Mouse (Mus musculus): ENCODE results near the gene Eef2k. TPM values are rescaled to one million over a fixed set of nuclear protein-coding genes. Genes with fewer than 3 reads are reported as not detected.
A peak's percentile ranks its signal among the peaks of the same experiment; 100 is the strongest.

The Eef2k gene
- total RNA-seq (2021) = 10 to 100 TPM; 27.9 to 32.0 TPM

- peak; percentile 89 for DNase-seq (ENCODE audit: low spot score in 2 of 2)
- intact Hi-C loops (cut with DNase I) = loop anchor here (2.0 kb wide), 1 partner anchor 74 kb away; the partner anchor contains the start of gene Polr3e
These were observed at the start of gene Eef2k for GRCm38 (mm10) chr7:120842345-120843036. Gene Eef2k, plus strand, starts transcription at chr7:120842831.

- intact Hi-C loops (cut with DNase I) = no loop called here
- DNase-seq (ENCODE audit: low spot score in 2 of 2) = no peak
These were observed 47.1 kb upstream of the Eef2k start for GRCm38 (mm10) chr7:120795544-120795943.

- DNase-seq (ENCODE audit: low spot score in 2 of 2) = no peak
- intact Hi-C loops (cut with DNase I) = no loop called here
These were observed 46.3 kb upstream of the Eef2k start for GRCm38 (mm10) chr7:120796369-120796768.

- DNase-seq (ENCODE audit: low spot score in 2 of 2) = no peak
- intact Hi-C loops (cut with DNase I) = no loop called here
These were observed 39.4 kb upstream of the Eef2k start for GRCm38 (mm10) chr7:120803268-120803667.

GRCm38 (mm10) chr7:120809705-120810104 is 32.9 kb upstream of the Eef2k start:
- DNase-seq (ENCODE audit: low spot score in 2 of 2) = no peak
- intact Hi-C loops (cut with DNase I) = no loop called here

DNA sequence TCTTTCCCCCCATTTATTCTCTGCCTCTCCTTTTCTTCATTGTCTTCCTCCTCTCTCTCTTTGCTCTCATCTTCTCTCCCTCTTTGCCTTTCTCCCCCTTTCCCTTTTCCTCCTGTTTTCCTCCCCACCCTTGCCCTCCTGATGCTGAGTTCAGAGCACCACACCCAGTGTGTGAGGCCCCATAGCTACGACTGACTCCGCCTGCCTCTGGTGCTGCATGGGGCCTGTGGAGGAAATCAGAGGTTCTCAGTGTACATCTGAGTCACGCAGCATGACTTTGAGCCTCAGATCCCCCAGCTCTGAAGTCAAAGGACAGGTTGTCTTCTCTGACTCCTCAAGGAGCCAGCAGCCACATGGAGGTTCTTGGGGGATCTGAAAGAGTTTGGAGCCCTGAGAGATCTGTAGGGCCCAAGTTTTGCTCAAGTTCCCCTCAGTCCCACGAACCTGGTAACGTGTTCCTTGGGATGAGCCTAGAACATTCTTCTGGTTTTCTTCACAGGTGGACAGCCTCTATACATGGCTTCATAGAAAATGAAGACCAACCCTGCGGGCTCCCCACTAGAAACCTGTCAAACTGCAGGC is 30.7 kb upstream of the Eef2k start, which contains the start of gene Gm5737:
Gene Gm5737 (plus strand): TSS at position 532 of the 582 bp plus-strand sequence.
- intact Hi-C loops (cut with DNase I) = no loop called here
- no peak for DNase-seq (ENCODE audit: low spot score in 2 of 2)

GRCm38 (mm10) chr7:120817552-120817951 is 25.1 kb upstream of the Eef2k start:
- intact Hi-C loops (cut with DNase I) = no loop called here
- DNase-seq (ENCODE audit: low spot score in 2 of 2) = no peak

GRCm38 (mm10) chr7:120819386-120819785 is 23.2 kb upstream of the Eef2k start:
- intact Hi-C loops (cut with DNase I) = no loop called here
- DNase-seq (ENCODE audit: low spot score in 2 of 2) = no peak

DNA sequence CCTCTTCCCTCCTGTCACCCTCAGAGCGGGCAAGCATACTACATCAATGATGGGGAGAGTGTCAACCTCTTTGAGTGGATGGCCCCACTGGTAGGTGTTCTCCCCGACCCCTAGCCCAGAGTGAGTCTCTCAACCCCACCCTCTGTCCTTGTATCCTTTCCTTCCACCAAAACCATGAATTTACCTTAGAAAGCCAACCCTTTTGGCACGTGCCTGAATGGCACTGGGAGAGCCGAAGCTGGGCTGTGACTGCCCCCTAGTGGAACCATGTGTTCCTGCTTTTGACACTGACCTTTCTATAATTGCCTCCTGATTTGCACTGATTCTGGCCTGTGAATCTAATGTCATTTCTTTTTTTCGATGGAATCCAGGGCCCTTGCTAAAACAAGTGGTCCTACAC is 19.4 kb upstream of the Eef2k start:
- peak in 1 of 2 experiments; percentile 60 for DNase-seq (ENCODE audit: low spot score in 2 of 2)
- intact Hi-C loops (cut with DNase I) = loop anchor here (2.0 to 10.0 kb wide), 3 partner anchors 71 to 188 kb away; partner anchors contain the start of genes Pdzd9 and Uqcrc2

- intact Hi-C loops (cut with DNase I) = loop anchor here (10.0 kb wide), 1 partner anchor 190 kb away; the partner anchor contains the start of gene Uqcrc2
- DNase-seq (ENCODE audit: low spot score in 2 of 2) = peak in 1 of 2 experiments; percentile 45
These were observed 17.5 kb upstream of the Eef2k start for GRCm38 (mm10) chr7:120825097-120825496.

GRCm38 (mm10) chr7:120826408-120826807 is 16.2 kb upstream of the Eef2k start:
- intact Hi-C loops (cut with DNase I) = loop anchor here (10.0 kb wide), 1 partner anchor 192 kb away; the partner anchor contains the start of gene Uqcrc2
- DNase-seq (ENCODE audit: low spot score in 2 of 2) = no peak

GRCm38 (mm10) chr7:120830431-120831381 is 11.9 kb upstream of the Eef2k start:
- DNase-seq (ENCODE audit: low spot score in 2 of 2) = peak; percentile 61 to 67
- intact Hi-C loops (cut with DNase I) = loop anchor here (10.0 kb wide), 2 partner anchors 204 to 244 kb away; partner anchors contain the start of genes Igsf6 and Mettl9

DNA sequence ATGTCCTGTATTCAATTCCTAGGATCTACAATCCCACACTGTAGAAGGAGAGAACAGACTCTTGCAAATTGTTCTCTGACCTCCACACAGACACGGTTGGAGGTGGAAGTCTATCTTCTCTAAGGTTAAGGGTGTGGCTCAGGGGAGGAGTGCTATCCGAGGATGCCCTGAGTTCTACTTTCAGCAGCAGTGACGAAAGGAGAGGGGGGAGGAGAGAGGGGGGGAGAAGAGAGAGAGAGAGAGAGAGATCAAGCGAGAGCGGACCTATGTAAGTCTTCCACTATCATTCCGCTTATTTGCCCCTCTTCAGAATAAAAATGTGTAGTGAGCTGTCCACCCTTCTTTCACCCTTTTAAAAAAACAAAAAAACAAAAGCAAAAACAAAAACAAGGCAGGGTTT is 8.2 kb upstream of the Eef2k start:
- no peak for DNase-seq (ENCODE audit: low spot score in 2 of 2)
- intact Hi-C loops (cut with DNase I) = loop anchor here (10.0 kb wide), 2 partner anchors 200 to 240 kb away; partner anchors contain the start of genes Igsf6 and Mettl9

DNA sequence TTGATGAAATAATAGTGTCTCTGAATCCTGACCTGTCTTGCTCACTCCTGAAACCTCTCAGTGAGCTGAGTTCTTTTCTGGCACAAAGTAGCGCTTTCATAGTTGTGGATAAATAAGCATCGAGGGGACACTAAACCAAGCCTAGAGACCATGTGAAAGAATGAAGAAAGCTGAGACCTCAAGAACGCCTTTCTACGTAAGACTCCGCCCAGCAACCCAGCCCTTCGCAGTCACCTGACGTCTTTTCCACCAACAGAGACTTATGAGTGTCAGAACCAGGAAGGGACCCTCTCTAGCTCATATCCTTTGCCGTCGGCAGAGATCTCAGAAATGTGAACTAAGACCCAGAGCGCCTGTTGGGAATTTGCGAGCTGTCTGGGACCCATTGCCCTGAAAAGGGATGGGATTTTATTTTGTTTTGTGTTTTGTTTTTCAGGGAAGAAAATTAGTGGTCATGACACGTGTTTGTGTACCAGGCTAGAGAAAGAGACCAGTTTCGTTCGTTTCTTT is 7.7 kb upstream of the Eef2k start:
- peak; percentile 59 to 65 for DNase-seq (ENCODE audit: low spot score in 2 of 2)
- intact Hi-C loops (cut with DNase I) = loop anchor here (1.0 to 10.0 kb wide), 3 partner anchors 82 to 240 kb away; partner anchors contain the start of genes Igsf6, Mettl9 and Polr3e

GRCm38 (mm10) chr7:120835449-120836359 is 6.9 kb upstream of the Eef2k start:
- intact Hi-C loops (cut with DNase I) = loop anchor here (1.0 to 10.0 kb wide), 3 partner anchors 82 to 239 kb away; partner anchors contain the start of genes Igsf6, Mettl9 and Polr3e
- DNase-seq (ENCODE audit: low spot score in 2 of 2) = peak; percentile 96 to 97

GRCm38 (mm10) chr7:120836361-120836760 is 6.3 kb upstream of the Eef2k start:
- DNase-seq (ENCODE audit: low spot score in 2 of 2) = no peak
- intact Hi-C loops (cut with DNase I) = loop anchor here (10.0 kb wide), 2 partner anchors 198 to 238 kb away; partner anchors contain the start of genes Igsf6 and Mettl9

DNA sequence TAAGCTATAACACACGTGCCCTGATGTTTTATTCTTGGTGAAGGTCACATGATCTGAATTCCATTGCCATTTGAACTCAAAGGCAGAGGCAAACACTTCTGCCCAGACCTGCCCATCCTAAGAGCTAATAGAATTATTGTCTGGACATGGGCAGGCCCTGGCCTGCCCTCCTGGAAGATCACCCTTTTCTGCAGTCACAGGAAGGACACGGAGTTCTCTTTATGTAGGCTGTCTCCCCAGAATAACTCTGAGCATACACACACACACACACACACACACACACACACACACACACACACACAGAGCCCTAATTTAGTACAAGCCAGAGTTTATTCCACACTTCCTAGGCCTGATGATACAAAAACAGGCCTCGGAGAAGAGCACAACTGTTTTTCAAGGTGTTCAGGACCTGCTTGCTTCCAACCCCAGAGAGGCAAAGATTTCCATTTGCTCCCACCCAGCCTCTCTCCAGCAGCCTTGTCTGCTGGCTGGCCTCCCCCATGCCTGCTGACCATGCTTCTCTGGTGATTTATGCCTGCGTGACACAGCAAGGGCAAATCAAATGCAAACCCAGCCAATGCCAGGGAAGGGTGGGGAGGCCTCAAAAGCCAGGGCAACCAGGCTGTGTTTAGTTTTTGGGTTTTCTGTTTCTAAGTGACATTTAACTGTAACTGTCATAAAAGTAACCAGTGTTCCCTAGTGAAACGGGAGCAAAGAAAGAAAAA is 4.0 kb upstream of the Eef2k start:
- DNase-seq (ENCODE audit: low spot score in 2 of 2) = no peak
- intact Hi-C loops (cut with DNase I) = loop anchor here (10.0 kb wide), 2 partner anchors 196 to 236 kb away; partner anchors contain the start of genes Igsf6 and Mettl9
